Mouse (Mus musculus) myocyte (in vitro differentiated cells): ENCODE measurements at regions not wholly inside any gene's neighbourhood (a gene's known extent, or its start where the extent isn't known, plus 50 kb on each side); places are given as distances from the start of the nearest gene placed in this dataset.

ENCODE experiments used
- MAX ChIP-seq: IDR thresholded peaks from one replicate; pipeline ENCODE4 v1.6.1; 2011; ENCODE audit warnings: low read depth, mild to moderate bottlenecking, control low read depth
- POLR2AphosphoS2 ChIP-seq: IDR thresholded peaks from one replicate; pipeline ENCODE4 v1.6.1; 2011; ENCODE audit warnings: low read depth, control low read depth; ENCODE audit not compliant: insufficient read length
- USF1 ChIP-seq: IDR thresholded peaks from one replicate; pipeline ENCODE4 v1.6.1; 2011; ENCODE audit warnings: low read depth, mild to moderate bottlenecking, control low read depth, moderate library complexity

GRCm38 (mm10) chr15:26953818-26954385 is 58.5 kb upstream of the Fbxl7 start:
- TF ChIP-seq MAX (no peak), POLR2AphosphoS2 (no peak), USF1 (no peak)
